Mouse (Mus musculus): ENCODE measurements around the gene Gkap1.

- no peak for TF ChIP-seq POLR2A (IDR thresholded peaks at IDR 0.05; ENCODE audit: low read depth, low read length)
- no peak for TF ChIP-seq CTCF (IDR thresholded peaks at IDR 0.05; ENCODE audit: extremely low read depth, insufficient read depth, insufficient read length, insufficient replicate concordance)
These were observed 42.3 kb upstream of the Gkap1 start for GRCm38 (mm10) chr13:58317768-58318167.

Measured in spleen, adult 2 months (tissue).